ENCODE assay signal across 35 mouse cellular contexts in the genomic region with DNA sequence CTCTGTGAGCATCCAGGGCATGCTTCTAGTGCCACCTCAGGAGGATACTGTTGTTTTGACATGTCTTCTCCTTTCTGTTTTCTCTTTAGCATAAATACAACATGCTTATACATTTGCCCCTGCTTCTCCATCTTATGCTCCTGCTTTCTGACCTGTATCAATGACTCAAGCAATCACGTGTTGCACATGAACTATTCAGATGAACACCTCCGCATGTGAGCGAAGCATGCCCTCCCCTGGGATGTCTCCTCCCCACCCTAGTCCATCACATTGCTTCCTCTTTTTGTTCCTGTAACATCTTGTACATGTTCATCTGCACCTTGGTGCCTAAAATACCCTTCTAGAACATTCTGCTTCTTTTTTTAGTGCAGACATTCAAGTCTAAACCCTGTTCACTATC.
"Had no signal": no experiment of that assay in that cellular context is flagged by ENCODE, and none has a peak within 500 bp of the region (broad histone marks: within the 10 kb centered on the region; RNA-seq: fewer than 3 reads in every experiment).

No protein-coding gene starts in this region.

- H3K4me1 ChIP-seq: heart, embryonic 10.5 days; heart, embryonic 12.5 days; heart, embryonic 13.5 days; heart, embryonic 15.5 days; hindbrain, embryonic 10.5 days; hindbrain, embryonic 12.5 days; hindbrain, embryonic 13.5 days; hindbrain, embryonic 15.5 days; intestine, embryonic 15.5 days; kidney, embryonic 15.5 days had no signal

- H3K27ac ChIP-seq: heart, embryonic 10.5 days; heart, embryonic 13.5 days; heart, embryonic 15.5 days; hindbrain, embryonic 10.5 days; hindbrain, embryonic 12.5 days; hindbrain, embryonic 13.5 days; hindbrain, embryonic 14.5 days; hindbrain, embryonic 15.5 days; hindbrain, postnatal 0 days; intestine, embryonic 15.5 days; kidney, embryonic 15.5 days; kidney, postnatal 0 days; layer of hippocampus, adult 2 months had no signal

- H3K4me3 ChIP-seq: heart, embryonic 10.5 days; heart, embryonic 12.5 days; heart, embryonic 13.5 days; heart, embryonic 15.5 days; hindbrain, embryonic 10.5 days; hindbrain, embryonic 12.5 days; hindbrain, embryonic 13.5 days; hindbrain, embryonic 15.5 days; intestine, embryonic 15.5 days; kidney, embryonic 15.5 days; layer of hippocampus, adult 2 months had no signal

- H3K36me3 ChIP-seq: heart, embryonic 10.5 days; heart, embryonic 12.5 days; heart, embryonic 13.5 days; heart, embryonic 15.5 days; hindbrain, embryonic 10.5 days; hindbrain, embryonic 12.5 days; hindbrain, embryonic 13.5 days; hindbrain, embryonic 15.5 days; intestine, embryonic 15.5 days; kidney, embryonic 15.5 days had no signal

- H3K27me3 ChIP-seq: heart, embryonic 12.5 days; heart, embryonic 13.5 days; heart, embryonic 15.5 days; hindbrain, embryonic 12.5 days; hindbrain, embryonic 13.5 days; hindbrain, embryonic 15.5 days; intestine, embryonic 15.5 days; kidney, embryonic 15.5 days had no signal

- H3K9ac ChIP-seq: heart, embryonic 12.5 days; heart, embryonic 13.5 days; heart, embryonic 15.5 days; hindbrain, embryonic 12.5 days; hindbrain, embryonic 13.5 days; hindbrain, embryonic 14.5 days; hindbrain, embryonic 15.5 days; intestine, embryonic 15.5 days; kidney, embryonic 15.5 days had no signal

- H3K4me2 ChIP-seq: heart, embryonic 11.5 days; heart, embryonic 12.5 days; heart, embryonic 13.5 days; heart, embryonic 15.5 days; hindbrain, embryonic 12.5 days; hindbrain, embryonic 13.5 days; hindbrain, embryonic 14.5 days; hindbrain, embryonic 15.5 days; intestine, embryonic 15.5 days; kidney, embryonic 15.5 days had no signal

- ATAC-seq: hindbrain, embryonic 16.5 days; hindbrain, postnatal 0 days; inflammation-experienced regulatory T-cells, adult 6 months; intestine, embryonic 15.5 days; intestine, embryonic 16.5 days; intestine, postnatal 0 days had no signal

- H3K9me3 ChIP-seq: heart, embryonic 10.5 days; heart, embryonic 12.5 days; heart, embryonic 13.5 days; heart, embryonic 15.5 days; hindbrain, embryonic 10.5 days; hindbrain, embryonic 12.5 days; hindbrain, embryonic 13.5 days; hindbrain, embryonic 15.5 days; intestine, embryonic 15.5 days; kidney, embryonic 15.5 days had no signal

- DNase-seq: heart, postnatal 10 days; heart, postnatal 14 days; heart, postnatal 36 days; heart, postnatal 4 days; kidney, adult 11 months; kidney, adult 18-20 months; kidney, adult 2 months; kidney, adult 8-10 months; kidney, adult 9 months; kidney, postnatal 10 days; kidney, postnatal 14 days; kidney, postnatal 25 days; kidney, postnatal 36 days; kidney, postnatal 4 days; layer of hippocampus, adult 9-11 months; layer of hippocampus, postnatal 36 days had no signal
